8 mouse cellular contexts compared by ENCODE assay signal in genomic region chr11:113291781-113292714, GRCm38 (mm10).
A peak's percentile ranks its signal among the peaks of the same experiment; 100 is the strongest.
DNase-seq lines count a peak whose midpoint lies in the region; ATAC-seq and TF ChIP-seq lines count a peak whose summit lies in the region.

No protein-coding gene starts in this region.

- TF ChIP-seq EP300 in lung, postnatal 0 days (IDR thresholded peaks at IDR 0.05) = no peak

- H3K36me3 ChIP-seq in lung, embryonic 15.5 days = no peaks in the 10 kb centered on the region
- no peaks in the 10 kb centered on the region for H3K36me3 ChIP-seq in lung, postnatal 0 days (ENCODE audit: insufficient read depth, low read length)
- no peaks in the 10 kb centered on the region for H3K36me3 ChIP-seq in hindbrain, embryonic 16.5 days (ENCODE audit: control insufficient read depth, insufficient read depth, low read length)
- no peaks in the 10 kb centered on the region for H3K36me3 ChIP-seq in stomach, embryonic 15.5 days

- DNase-seq in lung, postnatal 0 days (ENCODE audit: low spot score) = no peak
- DNase-seq in forelimb bud, embryonic 11.5 days (ENCODE audit: low read depth, low spot score) = peak; percentile 61
- no peak for DNase-seq in adrenal gland, postnatal 4 days (ENCODE audit: low spot score in 2 of 2)
- no peak for DNase-seq in adrenal gland, adult 2 months

- WGBS in lung, embryonic 15.5 days = 51% methylated on average over 17 of the region's 17 CpGs
- WGBS in lung, postnatal 0 days = 62% methylated on average over 17 of the region's 17 CpGs
- WGBS in hindbrain, embryonic 16.5 days = 40% methylated on average over 17 of the region's 17 CpGs
- 64% methylated on average over 17 of the region's 17 CpGs for WGBS in stomach, embryonic 15.5 days

- no peak overlapping the region for H3K4me2 ChIP-seq in lung, embryonic 15.5 days
- no peak overlapping the region for H3K4me2 ChIP-seq in lung, postnatal 0 days (replicated peaks; ENCODE audit: low read depth, low read length)
- H3K4me2 ChIP-seq in hindbrain, embryonic 16.5 days (ENCODE audit: low read length) = no peak overlapping the region
- no peak overlapping the region for H3K4me2 ChIP-seq in stomach, embryonic 15.5 days

- H3K27ac ChIP-seq in lung, embryonic 15.5 days = peak overlapping the region; percentile 1; the same call in 1 of the 2 replicates
- no peak overlapping the region for H3K27ac ChIP-seq in lung, postnatal 0 days (ENCODE audit: low read length)
- H3K27ac ChIP-seq in hindbrain, embryonic 16.5 days (ENCODE audit: low read depth, low read length) = no peak overlapping the region
- peak overlapping the region; percentile 74 for H3K27ac ChIP-seq in stomach, embryonic 15.5 days

- H3K9ac ChIP-seq in lung, embryonic 15.5 days = no peak overlapping the region
- no peak overlapping the region for H3K9ac ChIP-seq in lung, postnatal 0 days (replicated peaks; ENCODE audit: low read depth)
- no peak overlapping the region for H3K9ac ChIP-seq in hindbrain, embryonic 16.5 days (ENCODE audit: low read depth, low read length)
- no peak overlapping the region for H3K9ac ChIP-seq in stomach, embryonic 15.5 days

- TF ChIP-seq CTCF in lung, postnatal 0 days (IDR thresholded peaks at IDR 0.05) = no peak

- peaks cover 10% of the 10 kb centered on the region; the same call in 1 of the 2 replicates for H3K4me1 ChIP-seq in lung, embryonic 15.5 days
- no peaks in the 10 kb centered on the region for H3K4me1 ChIP-seq in lung, postnatal 0 days (ENCODE audit: insufficient read depth, low read depth, low read length)
- H3K4me1 ChIP-seq in hindbrain, embryonic 16.5 days (ENCODE audit: control insufficient read depth, insufficient read depth, low read depth, low read length) = peaks cover 16% of the 10 kb centered on the region
- peaks cover 19% of the 10 kb centered on the region for H3K4me1 ChIP-seq in stomach, embryonic 15.5 days

- H3K9me3 ChIP-seq in lung, embryonic 15.5 days = no peaks in the 10 kb centered on the region
- no peaks in the 10 kb centered on the region for H3K9me3 ChIP-seq in lung, postnatal 0 days (ENCODE audit: low read length)
- no peaks in the 10 kb centered on the region for H3K9me3 ChIP-seq in hindbrain, embryonic 16.5 days (ENCODE audit: control insufficient read depth, low read length)
- H3K9me3 ChIP-seq in stomach, embryonic 15.5 days = no peaks in the 10 kb centered on the region

- no peaks in the 10 kb centered on the region for H3K27me3 ChIP-seq in lung, embryonic 15.5 days
- no peaks in the 10 kb centered on the region for H3K27me3 ChIP-seq in lung, postnatal 0 days (replicated peaks; ENCODE audit: insufficient read depth, low read length)
- 0 out of 2 replicates have a peak, but pooled peaks cover 2% of the 10 kb centered on the region for H3K27me3 ChIP-seq in hindbrain, embryonic 16.5 days (replicated peaks; ENCODE audit: control insufficient read depth, insufficient read depth, low read length)
- H3K27me3 ChIP-seq in stomach, embryonic 15.5 days (replicated peaks) = no peaks in the 10 kb centered on the region

- H3K4me3 ChIP-seq in lung, embryonic 15.5 days = no peak overlapping the region
- no peak overlapping the region for H3K4me3 ChIP-seq in lung, postnatal 0 days (ENCODE audit: low read depth, low read length)
- no peak overlapping the region for H3K4me3 ChIP-seq in hindbrain, embryonic 16.5 days (ENCODE audit: low read length)
- H3K4me3 ChIP-seq in stomach, embryonic 15.5 days (replicated peaks) = no peak overlapping the region

- ATAC-seq in lung, embryonic 15.5 days (ENCODE audit: borderline replicate concordance, extremely low read depth, low FRiP score, low TSS enrichment) = 0 out of 2 replicates have a peak, but pooled peaks have one; percentile 15
- no peak for ATAC-seq in lung, postnatal 0 days
- ATAC-seq in hindbrain, embryonic 16.5 days = peak; percentile 46; the same call in 1 of the 2 replicates
- no peak for ATAC-seq in stomach, embryonic 15.5 days (ENCODE audit: insufficient read depth, low FRiP score, low read depth)
- no peak for ATAC-seq in monocyte, adult 5-6 weeks (replicated peaks; ENCODE audit: insufficient number of reproducible peaks, low FRiP score, low TSS enrichment, poor library complexity, severe bottlenecking)

Comparison
In these comparisons a context has a peak if more than half of its experiments do, and no peak if none do; other contexts are left out.
1. ATAC-seq: peak in lung, embryonic 15.5 days (single experiment) and hindbrain, embryonic 16.5 days (single experiment); none in lung, postnatal 0 days (single experiment), stomach, embryonic 15.5 days (single experiment) and monocyte, adult 5-6 weeks (single experiment).
2. H3K27ac ChIP-seq: peak in lung, embryonic 15.5 days (single experiment) and stomach, embryonic 15.5 days (single experiment); none in lung, postnatal 0 days (single experiment) and hindbrain, embryonic 16.5 days (single experiment).